Mouse (Mus musculus) lung, embryonic 16.5 days (tissue): ENCODE results near the gene Cycs. TPM values are rescaled to one million over a fixed set of nuclear protein-coding genes. Genes with fewer than 3 reads are reported as not detected.
A peak's percentile ranks its signal among the peaks of the same experiment; 100 is the strongest.

Source experiments
- ATAC-seq: fragments of 200-750 bp; cut with Nextera tagmentation; 2 replicates; pipeline ENCODE4 v1.8.0; 2017; ENCODE audit warnings: low read depth, mild to moderate bottlenecking, moderate library complexity
- H3K27ac ChIP-seq: fragments of 300-500 bp; sonication (generic); 2 replicates; pipeline ENCODE4 v1.5.1; 2014; ENCODE audit warnings: mild to moderate bottlenecking, control low read depth, low read length
- H3K27me3 ChIP-seq: fragments of 300-500 bp; sonication (generic); 2 replicates; pipeline ENCODE4 v1.6.1; 2014; ENCODE audit warnings: low read depth, low read length, mixed read lengths; ENCODE audit not compliant: control insufficient read depth, insufficient read depth
- H3K36me3 ChIP-seq: fragments of 300-500 bp; sonication (generic); 2 replicates; pipeline ENCODE4 v1.6.1; 2014; ENCODE audit warnings: low read length; ENCODE audit not compliant: control insufficient read depth, insufficient read depth
- H3K4me1 ChIP-seq: fragments of 300-500 bp; sonication (generic); replicated peaks from 2 replicates; pipeline ENCODE4 v1.6.1; 2014; ENCODE audit warnings: low read length, mixed read lengths; ENCODE audit not compliant: control insufficient read depth, insufficient read depth
- H3K4me2 ChIP-seq: fragments of 300-500 bp; sonication (generic); 2 replicates; pipeline ENCODE4 v1.6.1; 2014; ENCODE audit warnings: low read depth, low read length, control low read depth
- H3K4me3 ChIP-seq: fragments of 300-500 bp; sonication (generic); 2 replicates; pipeline ENCODE4 v1.5.1; 2014; ENCODE audit warnings: mild to moderate bottlenecking, low read length, control low read depth
- H3K9ac ChIP-seq: fragments of 300-500 bp; sonication (generic); 2 replicates; pipeline ENCODE4 v1.6.1; 2014; ENCODE audit warnings: low read length, control low read depth
- H3K9me3 ChIP-seq: fragments of 300-500 bp; sonication (generic); 2 replicates; pipeline ENCODE4 v1.6.1; 2016; ENCODE audit warnings: low read length; ENCODE audit not compliant: control insufficient read depth
- WGBS: fragments of 180-500 bp; shearing (Covaris S2); extraction: QIAGEN DNeasy Blood & Tissue Kit; methylation state at CpG from one replicate; pipeline ENCODE4 v1.1.7; 2014; 5-methylcytosine and 5-hydroxymethylcytosine counted together
- polyA plus RNA-seq: library from polyadenylated mRNA; unstranded; fragments of >200 nt; fragmentation: Nextera tagmentation; extraction: Ambion mirVana; gene quantifications from 2 replicates; pipeline ENCODE4 v1.2.1, GENCODE M21; 2015

Cycs gene
- polyA plus RNA-seq, 1 experiment from 2014 or later: 53.7 TPM

DNA sequence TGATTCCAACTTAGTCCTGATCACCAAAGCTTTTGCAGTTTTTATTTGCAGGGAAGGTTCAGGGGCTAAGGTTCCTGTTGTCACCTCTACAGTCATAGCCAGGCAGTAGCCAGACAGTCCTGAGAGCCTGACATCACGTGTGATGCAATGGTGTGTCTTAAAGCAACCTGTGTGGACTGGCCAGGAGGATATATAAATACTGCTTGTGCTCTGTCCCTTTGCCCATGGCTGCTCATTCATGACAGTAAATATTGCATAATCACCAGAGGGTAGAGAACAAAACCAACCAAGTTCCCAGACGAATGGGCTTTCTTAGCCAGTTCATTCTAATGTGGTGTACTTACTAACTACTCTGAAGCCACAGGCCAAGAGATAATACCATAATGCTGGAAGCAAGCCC, 21.1 kb upstream of the Cycs start:
- Histone ChIP-seq H3K27me3 (no peaks in the 10 kb centered on the region), H3K4me2 (no peak overlapping the region), H3K36me3 (no peaks in the 10 kb centered on the region), H3K4me1 (no peaks in the 10 kb centered on the region), H3K9me3 (no peaks in the 10 kb centered on the region), H3K27ac (no peak overlapping the region), H3K4me3 (no peak overlapping the region), H3K9ac (no peak overlapping the region)
- ATAC-seq: no peak
- 76% methylated on average over 2 of the region's 2 CpGs for WGBS

DNA sequence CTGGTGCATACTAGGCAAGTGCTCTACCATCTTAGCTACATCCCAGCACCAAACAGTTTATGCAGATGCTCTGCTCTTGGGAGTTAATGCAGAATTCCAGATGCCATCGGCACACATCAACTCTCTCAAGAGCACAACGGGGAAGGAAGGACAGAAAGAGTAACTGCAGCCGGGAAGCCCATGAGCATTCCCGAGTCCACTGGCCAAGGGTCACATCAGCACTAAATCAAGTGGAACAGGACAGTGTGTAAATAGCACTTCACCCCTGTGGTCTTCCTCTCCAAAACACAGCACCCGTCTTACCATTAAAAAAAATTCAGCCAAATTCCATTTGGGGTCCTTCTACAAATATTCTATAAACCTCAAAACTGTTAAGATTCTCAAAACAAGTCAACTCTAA, 20.0 kb upstream of the Cycs start:
- Histone ChIP-seq H3K9ac (no peak overlapping the region), H3K27ac (no peak overlapping the region), H3K27me3 (no peaks in the 10 kb centered on the region), H3K9me3 (no peaks in the 10 kb centered on the region), H3K4me3 (no peak overlapping the region), H3K4me1 (no peaks in the 10 kb centered on the region), H3K36me3 (no peaks in the 10 kb centered on the region), H3K4me2 (no peak overlapping the region)
- WGBS: 36% methylated on average over 5 of the region's 5 CpGs
- ATAC-seq: no peak

DNA sequence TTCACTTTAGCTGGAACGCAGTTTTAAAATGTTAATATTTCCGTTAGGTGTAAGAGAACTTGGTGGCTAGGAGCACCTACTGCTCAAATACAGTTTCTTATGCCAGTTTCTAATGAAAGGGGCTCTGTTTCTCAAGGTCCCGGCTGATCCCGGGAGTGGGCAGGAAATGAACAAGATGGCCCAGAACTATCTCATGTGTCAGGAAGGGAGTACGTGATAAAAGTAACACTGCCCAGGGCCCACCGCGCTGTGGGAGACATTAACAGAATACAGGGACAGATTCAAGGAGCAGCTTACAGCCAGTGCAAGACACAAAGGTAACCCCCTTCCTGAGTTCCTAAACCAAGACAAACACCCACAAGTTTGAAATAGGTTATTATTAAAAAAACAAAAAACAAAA, 19.4 kb upstream of the Cycs start:
- Histone ChIP-seq H3K27me3 (no peaks in the 10 kb centered on the region), H3K27ac (no peak overlapping the region), H3K4me3 (no peak overlapping the region), H3K9ac (no peak overlapping the region), H3K4me2 (no peak overlapping the region), H3K36me3 (no peaks in the 10 kb centered on the region), H3K4me1 (no peaks in the 10 kb centered on the region), H3K9me3 (no peaks in the 10 kb centered on the region)
- no peak for ATAC-seq
- WGBS: 56% methylated on average over 7 of the region's 7 CpGs

DNA sequence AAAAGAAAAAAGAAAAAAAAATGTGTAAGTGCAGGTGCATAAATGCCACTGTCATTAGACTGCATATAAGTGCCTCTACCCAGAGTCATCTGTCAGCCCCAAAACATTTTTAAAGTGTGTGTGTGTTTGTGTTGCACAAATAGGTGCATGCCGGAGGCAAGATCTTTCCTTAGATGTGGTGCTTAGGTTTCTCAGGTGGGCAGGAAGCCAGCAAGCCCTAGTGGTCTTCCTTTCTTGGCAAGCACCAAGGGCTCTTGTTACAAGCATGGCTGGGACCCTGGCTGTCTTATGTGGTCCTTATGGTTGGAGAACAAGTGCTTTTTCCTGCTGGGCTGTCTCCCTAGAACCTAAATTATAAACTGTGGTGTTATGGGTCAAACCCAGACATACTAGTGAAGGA, 5.3 kb upstream of the Cycs start:
- Histone ChIP-seq H3K9me3 (no peaks in the 10 kb centered on the region), H3K9ac (no peak overlapping the region), H3K36me3 (no peaks in the 10 kb centered on the region), H3K4me2 (no peak overlapping the region), H3K4me1 (peaks cover 6% of the 10 kb centered on the region), H3K27me3 (no peaks in the 10 kb centered on the region), H3K4me3 (no peak overlapping the region), H3K27ac (no peak overlapping the region)
- WGBS: 71% methylated on average over 1 of the region's 1 CpGs
- no peak for ATAC-seq

DNA sequence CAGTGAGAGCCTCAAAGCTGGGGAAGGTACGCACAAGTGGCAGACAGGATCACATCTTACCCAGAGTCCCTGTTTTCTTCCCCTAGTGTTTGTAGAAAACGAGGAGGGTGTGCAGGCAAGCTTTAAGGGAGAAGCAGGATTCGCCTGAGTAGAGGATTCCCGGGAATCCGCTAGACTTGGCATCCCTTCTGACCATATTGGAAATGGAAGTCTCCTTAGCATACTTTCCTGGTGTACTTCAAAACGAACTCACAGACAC, 588 bp upstream of the Cycs start:
- Histone ChIP-seq H3K4me3 (peak overlapping the region; percentile 64), H3K4me2 (peak overlapping the region; percentile 86), H3K9ac (peak overlapping the region; percentile 85), H3K36me3 (peaks cover 15% of the 10 kb centered on the region), H3K9me3 (no peaks in the 10 kb centered on the region), H3K27me3 (no peaks in the 10 kb centered on the region), H3K27ac (peak overlapping the region; percentile 77), H3K4me1 (peaks cover 11% of the 10 kb centered on the region)
- 8% methylated on average over 6 of the region's 6 CpGs for WGBS
- ATAC-seq: no peak

DNA sequence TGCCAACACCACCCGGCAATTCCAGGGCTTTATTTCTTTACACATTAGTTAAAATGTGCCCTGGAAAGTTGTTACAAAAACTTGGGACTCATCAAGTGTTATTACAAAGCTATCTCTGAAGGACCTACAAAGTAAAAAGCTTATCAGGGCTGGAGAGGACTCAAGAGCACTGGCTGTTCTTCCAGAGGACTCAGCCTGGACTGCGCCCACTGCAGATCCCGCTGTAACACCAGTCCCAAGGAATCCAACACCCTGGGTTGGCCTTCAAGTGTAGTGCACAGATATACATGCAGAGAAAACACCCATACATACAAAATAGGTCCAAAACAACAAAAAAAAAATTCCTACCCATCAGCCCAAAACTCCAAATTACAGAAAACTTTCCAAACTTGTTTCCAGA, 2.7 kb downstream of the Cycs start:
- no peak overlapping the region for H3K27ac ChIP-seq
- H3K27me3 ChIP-seq: no peaks in the 10 kb centered on the region
- ATAC-seq: no peak
- H3K36me3 ChIP-seq: peaks cover 15% of the 10 kb centered on the region
- H3K4me2 ChIP-seq: no peak overlapping the region
- no peak overlapping the region for H3K9ac ChIP-seq
- peaks cover 11% of the 10 kb centered on the region for H3K4me1 ChIP-seq
- no peaks in the 10 kb centered on the region for H3K9me3 ChIP-seq
- WGBS: 89% methylated on average over 3 of the region's 3 CpGs
- no peak overlapping the region for H3K4me3 ChIP-seq

DNA sequence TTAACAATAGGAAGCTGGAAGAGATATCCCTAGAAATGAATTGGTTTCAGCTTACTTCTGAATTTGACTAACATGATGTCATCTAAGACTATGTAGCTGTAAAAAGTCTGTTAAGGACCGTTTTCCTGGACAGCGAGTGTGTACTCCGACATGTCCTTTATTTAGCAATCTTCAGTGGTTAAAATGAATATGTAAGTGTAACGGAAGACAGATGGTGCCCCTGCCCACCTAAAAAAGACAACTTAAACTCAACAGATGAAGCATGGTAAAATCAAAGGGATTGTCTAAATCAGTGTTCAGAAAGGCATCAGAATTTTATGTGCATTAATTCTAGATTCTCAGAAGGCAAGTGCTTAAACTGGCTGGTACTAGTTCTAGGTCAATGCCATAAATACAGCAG, 3.9 kb downstream of the Cycs start:
- no peak overlapping the region for H3K27ac ChIP-seq
- no peak overlapping the region for H3K4me3 ChIP-seq
- H3K36me3 ChIP-seq: peaks cover 15% of the 10 kb centered on the region
- H3K27me3 ChIP-seq: no peaks in the 10 kb centered on the region
- no peak overlapping the region for H3K4me2 ChIP-seq
- 86% methylated on average over 4 of the region's 4 CpGs for WGBS
- H3K9me3 ChIP-seq: no peaks in the 10 kb centered on the region
- H3K9ac ChIP-seq: no peak overlapping the region
- no peak for ATAC-seq
- H3K4me1 ChIP-seq: peaks cover 10% of the 10 kb centered on the region

DNA sequence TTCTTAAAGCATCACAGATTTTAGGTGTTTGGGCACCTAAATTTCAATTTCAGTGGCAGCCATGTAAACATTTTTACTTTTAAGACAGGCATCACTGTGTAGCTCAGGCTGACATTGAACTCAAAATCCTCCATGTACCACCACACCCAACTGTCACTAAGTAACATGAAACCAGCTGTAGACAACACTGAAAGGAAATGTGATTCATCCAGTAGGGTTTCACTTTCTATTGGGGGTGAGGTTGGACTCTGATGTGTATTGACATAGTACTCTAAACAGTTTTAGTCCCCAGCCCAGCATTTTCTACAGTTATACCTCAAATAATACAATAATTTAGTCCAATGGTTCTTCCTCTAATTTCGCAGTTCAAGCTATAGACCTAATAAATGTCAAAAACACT, 5.6 kb downstream of the Cycs start:
- no peak for ATAC-seq
- WGBS: 89% methylated on average over 1 of the region's 1 CpGs
- no peak overlapping the region for H3K4me3 ChIP-seq
- peaks cover 15% of the 10 kb centered on the region for H3K36me3 ChIP-seq
- H3K9ac ChIP-seq: no peak overlapping the region
- H3K27me3 ChIP-seq: no peaks in the 10 kb centered on the region
- no peaks in the 10 kb centered on the region for H3K9me3 ChIP-seq
- no peak overlapping the region for H3K4me2 ChIP-seq
- no peak overlapping the region for H3K27ac ChIP-seq
- H3K4me1 ChIP-seq: peaks cover 5% of the 10 kb centered on the region; the same call in 1 of the 2 replicates

DNA sequence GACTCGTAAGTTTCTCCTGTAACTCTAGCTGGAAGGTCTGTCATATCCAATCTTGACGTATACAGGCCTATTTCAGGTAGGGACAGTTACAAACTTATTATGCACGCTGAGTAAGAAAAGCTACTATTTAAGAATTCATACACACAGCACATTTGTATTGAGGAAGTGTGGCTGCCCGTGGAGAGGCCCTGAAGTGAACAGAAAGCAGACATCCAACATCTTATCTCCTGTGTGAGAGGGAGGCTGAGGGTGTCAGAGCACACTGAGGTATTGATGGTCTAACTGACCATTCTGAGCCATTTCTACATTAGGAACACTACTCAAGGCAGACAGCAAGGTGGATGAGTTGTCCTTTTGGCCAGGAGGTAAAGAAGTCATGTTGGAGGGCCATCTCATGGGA, 7.5 kb downstream of the Cycs start:
- Histone ChIP-seq H3K27me3 (no peaks in the 10 kb centered on the region), H3K9ac (no peak overlapping the region), H3K36me3 (peaks cover 11% of the 10 kb centered on the region), H3K9me3 (no peaks in the 10 kb centered on the region), H3K4me1 (no peaks in the 10 kb centered on the region), H3K27ac (no peak overlapping the region), H3K4me2 (no peak overlapping the region), H3K4me3 (no peak overlapping the region)
- WGBS: 78% methylated on average over 4 of the region's 4 CpGs
- ATAC-seq: no peak

DNA sequence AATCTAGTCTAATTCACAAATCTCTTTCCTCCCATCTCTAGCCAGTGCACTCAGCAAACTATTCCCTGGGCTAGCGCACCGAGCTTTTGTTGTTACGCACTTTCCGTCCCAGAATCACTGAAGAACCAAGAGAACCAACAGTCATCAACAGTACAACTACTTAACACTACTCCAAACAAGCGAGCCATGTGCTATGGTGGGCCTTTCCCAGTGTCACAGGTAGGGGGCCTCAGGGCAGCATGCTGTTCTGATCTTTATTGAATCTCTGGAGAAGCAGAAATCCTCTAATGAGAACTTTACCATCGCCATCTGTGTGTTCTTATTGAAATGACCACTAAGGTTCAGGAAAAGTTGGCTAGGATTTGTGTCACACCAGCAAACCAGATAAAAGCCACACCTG, 8.8 kb downstream of the Cycs start:
- no peak overlapping the region for H3K4me3 ChIP-seq
- no peaks in the 10 kb centered on the region for H3K4me1 ChIP-seq
- H3K27me3 ChIP-seq: no peaks in the 10 kb centered on the region
- H3K9ac ChIP-seq: no peak overlapping the region
- WGBS: 84% methylated on average over 6 of the region's 6 CpGs
- H3K27ac ChIP-seq: no peak overlapping the region
- ATAC-seq: no peak
- no peaks in the 10 kb centered on the region for H3K9me3 ChIP-seq
- peaks cover 2% of the 10 kb centered on the region; the same call in 1 of the 2 replicates for H3K36me3 ChIP-seq
- H3K4me2 ChIP-seq: no peak overlapping the region
